Comparison of ENCODE assay signal across 8 mouse cellular contexts in the genomic region with DNA sequence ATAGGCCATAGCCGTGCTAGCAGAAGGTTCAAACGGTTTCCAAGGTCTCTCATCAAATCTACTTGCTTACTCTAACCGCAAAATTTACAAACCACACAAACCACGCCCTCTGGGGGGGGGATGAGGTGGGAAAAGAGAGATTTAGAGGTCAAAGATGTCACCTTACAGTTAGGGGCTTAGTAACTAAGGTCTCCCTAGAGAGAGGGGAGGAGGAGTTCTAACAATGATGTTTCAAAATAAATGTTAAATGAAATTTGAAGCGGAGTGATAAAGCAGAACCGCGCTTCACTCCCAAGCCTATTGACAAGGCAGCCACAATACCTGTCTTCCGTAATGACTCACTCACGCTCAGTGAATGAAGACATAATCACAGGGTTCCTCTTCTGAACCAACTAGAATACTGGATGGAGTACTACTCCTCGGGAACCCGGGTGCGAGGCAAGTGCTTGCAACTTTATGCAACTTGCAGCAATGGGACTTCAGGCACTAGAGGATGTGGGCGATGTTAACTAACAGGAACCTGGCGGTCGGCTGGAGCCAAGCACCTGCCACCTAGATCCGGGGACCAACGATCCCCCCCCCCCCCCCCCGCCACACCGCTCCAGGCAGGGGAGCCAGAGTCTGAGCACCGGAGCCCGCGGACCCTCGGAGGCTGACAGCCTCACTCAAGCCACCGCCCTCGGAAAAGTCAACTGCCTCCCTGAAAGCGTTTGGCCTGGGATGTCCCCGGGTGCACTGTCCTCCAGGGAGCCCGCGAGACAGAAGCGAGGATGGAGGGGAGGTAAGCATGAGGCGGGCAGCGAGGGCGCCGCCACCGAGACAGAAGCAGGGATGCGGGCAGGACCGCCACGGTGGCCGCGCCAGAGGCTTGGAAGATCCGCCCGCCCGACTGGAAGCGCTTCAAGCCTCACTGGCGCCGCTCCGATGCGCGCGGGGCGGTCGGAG. TPM values are rescaled to one million over a fixed set of nuclear protein-coding genes. Genes with fewer than 3 reads are reported as not detected.
DNase-seq lines count a peak whose midpoint lies in the region; ATAC-seq and TF ChIP-seq lines count a peak whose summit lies in the region.

No protein-coding gene starts in this region.

- H3K36me3 ChIP-seq in erythroblast, embryonic 14.5 days (ENCODE audit: control insufficient read depth): no peaks in the 10 kb centered on the region
- H3K36me3 ChIP-seq in hindbrain, embryonic 15.5 days: no peaks in the 10 kb centered on the region
- no peaks in the 10 kb centered on the region for H3K36me3 ChIP-seq in liver, embryonic 12.5 days
- H3K36me3 ChIP-seq in myocyte (ENCODE audit: control insufficient read depth, insufficient read depth): no peaks in the 10 kb centered on the region

- peak overlapping the region; percentile 65 for H3ac ChIP-seq in myocyte (ENCODE audit: control insufficient read depth, insufficient read length)

- peak overlapping the region; percentile 97 for H3K27ac ChIP-seq in bone marrow, adult 2 months (ENCODE audit: control insufficient read depth, insufficient read depth, low read depth, low read length, poor library complexity)
- H3K27ac ChIP-seq in hindbrain, embryonic 15.5 days (replicated peaks): peak overlapping the region; percentile 92
- H3K27ac ChIP-seq in liver, embryonic 12.5 days: peak overlapping the region; percentile 84

- H3K9ac ChIP-seq in hindbrain, embryonic 15.5 days: peak overlapping the region; percentile 77
- H3K9ac ChIP-seq in liver, embryonic 12.5 days: peak overlapping the region; percentile 85

- no peaks in the 10 kb centered on the region for H3K9me3 ChIP-seq in erythroblast, embryonic 14.5 days (ENCODE audit: control insufficient read depth, low read length)
- H3K9me3 ChIP-seq in hindbrain, embryonic 15.5 days: no peaks in the 10 kb centered on the region
- no peaks in the 10 kb centered on the region for H3K9me3 ChIP-seq in liver, embryonic 12.5 days (replicated peaks)

- TF ChIP-seq CTCF in bone marrow, adult 2 months (IDR thresholded peaks at IDR 0.05; ENCODE audit: control insufficient read depth, insufficient read depth, low read length): no peak

- no peak for TF ChIP-seq POLR2A in bone marrow, adult 2 months (IDR thresholded peaks at IDR 0.05; ENCODE audit: borderline replicate concordance, control insufficient read depth, low read depth, low read length)
- no peak for TF ChIP-seq POLR2A in myocyte (IDR thresholded peaks at IDR 0.05; ENCODE audit: insufficient read length, low read depth)

- 0 out of 2 replicates have a peak, but pooled peaks cover 2% of the 10 kb centered on the region for H3K27me3 ChIP-seq in erythroblast, embryonic 14.5 days (ENCODE audit: control insufficient read depth)
- H3K27me3 ChIP-seq in hindbrain, embryonic 15.5 days: no peaks in the 10 kb centered on the region
- H3K27me3 ChIP-seq in liver, embryonic 12.5 days (replicated peaks): peaks cover 15% of the 10 kb centered on the region
- no peaks in the 10 kb centered on the region for H3K27me3 ChIP-seq in myocyte (ENCODE audit: control insufficient read depth, insufficient read depth, insufficient read length)

- no peaks in the 10 kb centered on the region; the same call in 1 of the 2 replicates for H3K4me1 ChIP-seq in bone marrow, adult 2 months (ENCODE audit: control insufficient read depth, insufficient read depth, low read length)
- peaks cover 23% of the 10 kb centered on the region for H3K4me1 ChIP-seq in erythroblast, embryonic 14.5 days (ENCODE audit: control insufficient read depth)
- H3K4me1 ChIP-seq in hindbrain, embryonic 15.5 days (replicated peaks): peaks cover 11% of the 10 kb centered on the region
- peaks cover 17% of the 10 kb centered on the region for H3K4me1 ChIP-seq in liver, embryonic 12.5 days

- peak; percentile 9 for DNase-seq in gastrocnemius, postnatal 10 days
- no peak for DNase-seq in gastrocnemius, postnatal 14 days
- peak; percentile 75 to 79 for DNase-seq in thymus, postnatal 10 days (ENCODE audit: low spot score in 2 of 2)

- peak overlapping the region; percentile 93 for H3K4me3 ChIP-seq in bone marrow, adult 2 months (replicated peaks; ENCODE audit: control insufficient read depth, low read depth, low read length)
- peak overlapping the region; percentile 94 for H3K4me3 ChIP-seq in erythroblast, embryonic 14.5 days (replicated peaks)
- H3K4me3 ChIP-seq in hindbrain, embryonic 15.5 days: peak overlapping the region; percentile 72
- H3K4me3 ChIP-seq in liver, embryonic 12.5 days: peak overlapping the region; percentile 79
- peak overlapping the region; percentile 58 for H3K4me3 ChIP-seq in myocyte

- peak overlapping the region; percentile 83 for H3K4me2 ChIP-seq in hindbrain, embryonic 15.5 days
- peak overlapping the region; percentile 93 for H3K4me2 ChIP-seq in liver, embryonic 12.5 days
- peak overlapping the region; percentile 99 for H3K4me2 ChIP-seq in myocyte (ENCODE audit: low read depth)

- under 1% methylated on average over 51 of the region's 52 CpGs for WGBS in bone marrow, adult 2 months
- WGBS in hindbrain, embryonic 15.5 days: 1% methylated on average over 44 of the region's 52 CpGs
- under 1% methylated on average over 49 of the region's 52 CpGs for WGBS in liver, embryonic 12.5 days (ENCODE audit: insufficient replicate concordance)

- peak; percentile 76 for ATAC-seq in hindbrain, embryonic 15.5 days (ENCODE audit: low FRiP score, low read depth)
- ATAC-seq in liver, embryonic 12.5 days: peak; percentile 71

- H3K79me2 ChIP-seq in myocyte (ENCODE audit: control insufficient read depth, insufficient read depth): no peaks in the 10 kb centered on the region

- intact Hi-C loops in gastrocnemius, postnatal 14 days (cut with DNase I; ENCODE audit: low total_unique reads): no loop called here

TF ChIP-seq in myocyte, 11 proteins besides CTCF, POLR2A, EP300 and RAD21 (continues in another document):
- TF ChIP-seq REST (IDR thresholded peaks at IDR 0.05; ENCODE audit: insufficient read depth, insufficient read length): no peak
- no peak for TF ChIP-seq MYOD1 (IDR thresholded peaks at IDR 0.05; ENCODE audit: control insufficient read depth in 1 of 3, insufficient read length in 2 of 3, low read depth in 2 of 3)
- no peak for TF ChIP-seq E2F4 (IDR thresholded peaks at IDR 0.05; ENCODE audit: insufficient read depth)
- TF ChIP-seq SRF (IDR thresholded peaks at IDR 0.05; ENCODE audit: control insufficient read depth, insufficient read length, low read depth): no peak
- TF ChIP-seq CEBPB (IDR thresholded peaks at IDR 0.05; ENCODE audit: insufficient read depth, poor library complexity, severe bottlenecking): peak; percentile 64; the same call in 1 of the 2 replicates
- TF ChIP-seq USF1 (IDR thresholded peaks at IDR 0.05; ENCODE audit: low read depth): no peak
- no peak for TF ChIP-seq TCF3 (IDR thresholded peaks at IDR 0.05; ENCODE audit: insufficient read length, low read depth)
- no peak for TF ChIP-seq MAX (IDR thresholded peaks at IDR 0.05; ENCODE audit: low read depth)
- no peak for TF ChIP-seq TCF12 (IDR thresholded peaks at IDR 0.05; ENCODE audit: insufficient read depth, poor library complexity, severe bottlenecking)

RNA-seq across cellular contexts. Expression of a gene that starts 0.7 kb away (rescaled TPM):
- 1 to 10 TPM; 8.0 to 9.7 TPM for total RNA-seq in gastrocnemius, postnatal 10 days (2021)
- 1 to 10 TPM; 7.5 to 8.9 TPM for total RNA-seq in gastrocnemius, postnatal 14 days (2021)
- polyA plus RNA-seq in bone marrow, adult 2 months (2011; ENCODE audit: insufficient read depth, insufficient read length, low replicate concordance, missing spikeins): 13.8 and 25.0 TPM in 2 replicates
- polyA plus RNA-seq in erythroblast, embryonic 14.5 days (2012): 0.15 and 0.21 TPM in 2 replicates
- polyA plus RNA-seq in hindbrain, embryonic 15.5 days (2015; fragmentation: Nextera tagmentation; extraction: Ambion mirVana): 12.0 and 12.7 TPM in 2 replicates
- polyA plus RNA-seq in liver, embryonic 12.5 days (2016; fragmentation: Nextera tagmentation; extraction: Ambion mirVana): 11.5 and 12.0 TPM in 2 replicates
- 6.3 TPM for polyA plus RNA-seq in myocyte (2012; fragmentation: generic; extraction: Trizol)

RNA-seq across cellular contexts. Expression of a gene that starts 0.7 kb away (rescaled TPM):
- total RNA-seq in gastrocnemius, postnatal 10 days (2021): 1 to 10 TPM in 1 of 2 experiments, under 1 TPM in 1; 0.85 to 1.0 TPM
- total RNA-seq in gastrocnemius, postnatal 14 days (2021): 1 to 10 TPM; 1.1 to 1.2 TPM
- polyA plus RNA-seq in bone marrow, adult 2 months (2011; ENCODE audit: insufficient read depth, insufficient read length, low replicate concordance, missing spikeins): 2.8 and 3.0 TPM in 2 replicates
- polyA plus RNA-seq in erythroblast, embryonic 14.5 days (2012): 0.03 and 0.05 TPM in 2 replicates
- 5.0 and 5.1 TPM in 2 replicates for polyA plus RNA-seq in hindbrain, embryonic 15.5 days (2015; fragmentation: Nextera tagmentation; extraction: Ambion mirVana)
- polyA plus RNA-seq in liver, embryonic 12.5 days (2016; fragmentation: Nextera tagmentation; extraction: Ambion mirVana): 0.51 and 0.78 TPM in 2 replicates
- 0.38 TPM for polyA plus RNA-seq in myocyte (2012; fragmentation: generic; extraction: Trizol)

RNA-seq across cellular contexts. Expression of a gene that starts 8.8 kb away (rescaled TPM):
- 1 to 10 TPM; 5.9 to 6.8 TPM for total RNA-seq in gastrocnemius, postnatal 10 days (2021)
- 1 to 10 TPM; 5.4 to 5.8 TPM for total RNA-seq in gastrocnemius, postnatal 14 days (2021)
- polyA plus RNA-seq in bone marrow, adult 2 months (2011; ENCODE audit: insufficient read depth, insufficient read length, low replicate concordance, missing spikeins): 9.5 and 10.6 TPM in 2 replicates
- polyA plus RNA-seq in erythroblast, embryonic 14.5 days (2012): 4.3 and 4.9 TPM in 2 replicates
- 20.9 and 21.0 TPM in 2 replicates for polyA plus RNA-seq in hindbrain, embryonic 15.5 days (2015; fragmentation: Nextera tagmentation; extraction: Ambion mirVana)
- polyA plus RNA-seq in liver, embryonic 12.5 days (2016; fragmentation: Nextera tagmentation; extraction: Ambion mirVana): 17.7 and 18.2 TPM in 2 replicates
- polyA plus RNA-seq in myocyte (2012; fragmentation: generic; extraction: Trizol): 3.8 TPM

RNA-seq across cellular contexts. Expression of a gene that starts 42.7 kb away (rescaled TPM):
- total RNA-seq in gastrocnemius, postnatal 10 days (2021): 10 to 100 TPM; 32.1 to 34.1 TPM
- 10 to 100 TPM; 43.2 to 55.1 TPM for total RNA-seq in gastrocnemius, postnatal 14 days (2021)
- polyA plus RNA-seq in bone marrow, adult 2 months (2011; ENCODE audit: insufficient read depth, insufficient read length, low replicate concordance, missing spikeins): 2.5 and 3.0 TPM in 2 replicates
- polyA plus RNA-seq in erythroblast, embryonic 14.5 days (2012): 0.02 TPM in 1 of 2 replicates, not detected in the other
- polyA plus RNA-seq in hindbrain, embryonic 15.5 days (2015; fragmentation: Nextera tagmentation; extraction: Ambion mirVana): 31.0 and 31.2 TPM in 2 replicates
- polyA plus RNA-seq in liver, embryonic 12.5 days (2016; fragmentation: Nextera tagmentation; extraction: Ambion mirVana): 17.4 and 17.9 TPM in 2 replicates
- polyA plus RNA-seq in myocyte (2012; fragmentation: generic; extraction: Trizol): 2.6 TPM

RNA-seq across cellular contexts. Expression of a gene that starts 43.1 kb away (rescaled TPM):
- total RNA-seq in gastrocnemius, postnatal 10 days (2021): 1 to 10 TPM; 4.9 to 5.6 TPM
- total RNA-seq in gastrocnemius, postnatal 14 days (2021): 1 to 10 TPM; 6.3 to 6.4 TPM
- 12.5 and 13.0 TPM in 2 replicates for polyA plus RNA-seq in bone marrow, adult 2 months (2011; ENCODE audit: insufficient read depth, insufficient read length, low replicate concordance, missing spikeins)
- 0.05 and 0.09 TPM in 2 replicates for polyA plus RNA-seq in erythroblast, embryonic 14.5 days (2012)
- 31.2 and 32.6 TPM in 2 replicates for polyA plus RNA-seq in hindbrain, embryonic 15.5 days (2015; fragmentation: Nextera tagmentation; extraction: Ambion mirVana)
- 15.3 and 15.5 TPM in 2 replicates for polyA plus RNA-seq in liver, embryonic 12.5 days (2016; fragmentation: Nextera tagmentation; extraction: Ambion mirVana)
- 3.6 TPM for polyA plus RNA-seq in myocyte (2012; fragmentation: generic; extraction: Trizol)
